Mouse (Mus musculus): ENCODE data around the gene Zfp385b. TPM values are rescaled to one million over a fixed set of nuclear protein-coding genes. Genes with fewer than 3 reads are reported as not detected.

Gene Zfp385b
- polyA plus RNA-seq, 1 experiment = 0.28 TPM

DNA sequence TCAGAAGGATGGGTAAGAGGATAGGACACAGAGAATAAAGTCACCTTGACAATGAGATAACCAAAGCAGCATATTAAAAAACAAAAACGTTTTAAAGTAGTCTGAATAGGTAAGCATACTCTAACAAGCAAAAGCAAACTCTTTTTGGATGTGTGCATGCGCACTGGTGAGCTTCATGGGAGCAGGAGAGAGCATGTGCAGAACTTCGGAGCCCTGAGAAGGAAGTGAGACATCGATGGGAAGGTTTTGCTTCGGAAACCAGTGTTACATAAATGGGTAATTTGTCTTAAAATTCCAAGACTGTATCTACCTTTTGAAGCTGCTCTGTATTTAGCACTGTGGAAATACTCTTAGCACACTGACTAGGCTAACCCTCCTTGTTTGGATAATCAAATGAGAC is 137.2 kb downstream of the Zfp385b start:
- no peak overlapping the region for H3K4me3 ChIP-seq
- H3ac ChIP-seq (ENCODE audit: control insufficient read depth, insufficient read length) = no peak overlapping the region
- H3K79me2 ChIP-seq (ENCODE audit: control insufficient read depth, insufficient read depth) = no peaks in the 10 kb centered on the region
- H3K4me2 ChIP-seq (ENCODE audit: low read depth) = no peak overlapping the region
- TF ChIP-seq MYOD1 (IDR thresholded peaks at IDR 0.05; ENCODE audit: control insufficient read depth in 1 of 3, insufficient read length in 2 of 3, low read depth in 2 of 3) = no peak
- no peak for TF ChIP-seq POLR2A (IDR thresholded peaks at IDR 0.05; ENCODE audit: insufficient read length, low read depth)
- no peak for TF ChIP-seq SRF (IDR thresholded peaks at IDR 0.05; ENCODE audit: control insufficient read depth, insufficient read length, low read depth)
- TF ChIP-seq TCF12 (IDR thresholded peaks at IDR 0.05; ENCODE audit: insufficient read depth, poor library complexity, severe bottlenecking) = no peak
- no peak for TF ChIP-seq POLR2AphosphoS2 (IDR thresholded peaks at IDR 0.05; ENCODE audit: insufficient read length, low read depth)
- no peaks in the 10 kb centered on the region for H3K36me3 ChIP-seq (ENCODE audit: control insufficient read depth, insufficient read depth)
- no peaks in the 10 kb centered on the region for H3K27me3 ChIP-seq (ENCODE audit: control insufficient read depth, insufficient read depth, insufficient read length)

DNA sequence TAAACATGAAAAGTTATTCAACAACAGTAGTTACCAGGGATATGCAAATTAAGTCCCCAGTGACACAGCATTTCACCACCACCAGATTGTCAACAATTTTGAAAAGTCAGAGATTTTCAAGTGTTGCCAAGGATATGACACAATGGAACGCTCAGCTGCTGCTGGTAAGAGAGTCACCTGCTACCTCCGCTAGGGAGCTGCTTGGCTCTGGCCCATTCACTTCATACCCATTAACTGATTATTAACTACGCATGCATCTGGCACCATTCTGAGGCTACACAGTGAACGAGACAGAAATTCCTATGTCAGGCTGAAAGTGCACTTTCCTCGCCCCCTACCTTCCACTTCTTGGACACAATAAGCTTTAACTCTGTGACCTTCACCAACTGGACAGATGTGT is 137.7 kb downstream of the Zfp385b start:
- H3K4me2 ChIP-seq (ENCODE audit: low read depth) = no peak overlapping the region
- no peaks in the 10 kb centered on the region for H3K27me3 ChIP-seq (ENCODE audit: control insufficient read depth, insufficient read depth, insufficient read length)
- no peaks in the 10 kb centered on the region for H3K36me3 ChIP-seq (ENCODE audit: control insufficient read depth, insufficient read depth)
- TF ChIP-seq REST (IDR thresholded peaks at IDR 0.05; ENCODE audit: insufficient read depth, insufficient read length) (no peak), MYOG (IDR thresholded peaks at IDR 0.05; ENCODE audit: control insufficient read depth in 1 of 3, insufficient read depth in 1 of 3, insufficient read length in 2 of 3, low read depth in 2 of 3) (no peak), MYOD1 (IDR thresholded peaks at IDR 0.05; ENCODE audit: control insufficient read depth in 1 of 3, insufficient read length in 2 of 3, low read depth in 2 of 3) (no peak), SRF (IDR thresholded peaks at IDR 0.05; ENCODE audit: control insufficient read depth, insufficient read length, low read depth) (no peak), POLR2A (IDR thresholded peaks at IDR 0.05; ENCODE audit: insufficient read length, low read depth) (no peak), POLR2AphosphoS2 (IDR thresholded peaks at IDR 0.05; ENCODE audit: insufficient read length, low read depth) (no peak), CEBPB (IDR thresholded peaks at IDR 0.05; ENCODE audit: insufficient read depth, poor library complexity, severe bottlenecking) (no peak), MAX (IDR thresholded peaks at IDR 0.05; ENCODE audit: low read depth) (no peak), USF1 (IDR thresholded peaks at IDR 0.05; ENCODE audit: low read depth) (no peak), TCF3 (IDR thresholded peaks at IDR 0.05; ENCODE audit: insufficient read length, low read depth) (no peak), TCF12 (IDR thresholded peaks at IDR 0.05; ENCODE audit: insufficient read depth, poor library complexity, severe bottlenecking) (no peak), E2F4 (IDR thresholded peaks at IDR 0.05; ENCODE audit: insufficient read depth) (no peak)
- no peaks in the 10 kb centered on the region for H3K79me2 ChIP-seq (ENCODE audit: control insufficient read depth, insufficient read depth)
- no peak overlapping the region for H3ac ChIP-seq (ENCODE audit: control insufficient read depth, insufficient read length)
- no peak overlapping the region for H3K4me3 ChIP-seq

DNA sequence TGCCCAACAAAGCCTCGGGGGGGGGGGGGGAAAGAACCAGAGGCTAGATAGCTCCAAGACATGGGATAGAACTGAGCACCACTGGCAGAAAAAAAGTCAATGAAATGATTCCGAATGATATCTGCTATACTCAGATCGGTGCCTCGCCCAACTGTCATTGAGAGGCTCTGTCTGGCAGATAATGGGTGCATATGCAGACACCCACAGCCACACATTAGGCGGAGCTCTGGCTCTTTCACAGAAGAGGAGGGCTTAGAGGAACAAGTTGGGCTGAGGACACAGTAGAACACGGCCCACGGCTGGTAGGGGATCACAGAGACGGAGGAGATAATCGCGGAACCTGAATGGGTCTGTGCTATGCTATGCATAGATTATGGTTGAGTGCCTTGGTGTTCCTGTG is 145.7 kb downstream of the Zfp385b start:
- no peak overlapping the region for H3K4me2 ChIP-seq (ENCODE audit: low read depth)
- H3K36me3 ChIP-seq (ENCODE audit: control insufficient read depth, insufficient read depth) = no peaks in the 10 kb centered on the region
- no peaks in the 10 kb centered on the region for H3K27me3 ChIP-seq (ENCODE audit: control insufficient read depth, insufficient read depth, insufficient read length)
- TF ChIP-seq POLR2AphosphoS2 (IDR thresholded peaks at IDR 0.05; ENCODE audit: insufficient read length, low read depth) = no peak
- no peak for TF ChIP-seq CEBPB (IDR thresholded peaks at IDR 0.05; ENCODE audit: insufficient read depth, poor library complexity, severe bottlenecking)
- TF ChIP-seq E2F4 (IDR thresholded peaks at IDR 0.05; ENCODE audit: insufficient read depth) = no peak
- no peak for TF ChIP-seq MYOD1 (IDR thresholded peaks at IDR 0.05; ENCODE audit: control insufficient read depth in 1 of 3, insufficient read length in 2 of 3, low read depth in 2 of 3)
- TF ChIP-seq SRF (IDR thresholded peaks at IDR 0.05; ENCODE audit: control insufficient read depth, insufficient read length, low read depth) = no peak
- no peak for TF ChIP-seq MYOG (IDR thresholded peaks at IDR 0.05; ENCODE audit: control insufficient read depth in 1 of 3, insufficient read depth in 1 of 3, insufficient read length in 2 of 3, low read depth in 2 of 3)
- TF ChIP-seq TCF12 (IDR thresholded peaks at IDR 0.05; ENCODE audit: insufficient read depth, poor library complexity, severe bottlenecking) = no peak
- TF ChIP-seq REST (IDR thresholded peaks at IDR 0.05; ENCODE audit: insufficient read depth, insufficient read length) = no peak
- TF ChIP-seq POLR2A (IDR thresholded peaks at IDR 0.05; ENCODE audit: insufficient read length, low read depth) = no peak
- no peak for TF ChIP-seq MAX (IDR thresholded peaks at IDR 0.05; ENCODE audit: low read depth)
- no peak for TF ChIP-seq USF1 (IDR thresholded peaks at IDR 0.05; ENCODE audit: low read depth)
- no peak for TF ChIP-seq TCF3 (IDR thresholded peaks at IDR 0.05; ENCODE audit: insufficient read length, low read depth)
- H3ac ChIP-seq (ENCODE audit: control insufficient read depth, insufficient read length) = no peak overlapping the region
- no peaks in the 10 kb centered on the region for H3K79me2 ChIP-seq (ENCODE audit: control insufficient read depth, insufficient read depth)
- no peak overlapping the region for H3K4me3 ChIP-seq

DNA sequence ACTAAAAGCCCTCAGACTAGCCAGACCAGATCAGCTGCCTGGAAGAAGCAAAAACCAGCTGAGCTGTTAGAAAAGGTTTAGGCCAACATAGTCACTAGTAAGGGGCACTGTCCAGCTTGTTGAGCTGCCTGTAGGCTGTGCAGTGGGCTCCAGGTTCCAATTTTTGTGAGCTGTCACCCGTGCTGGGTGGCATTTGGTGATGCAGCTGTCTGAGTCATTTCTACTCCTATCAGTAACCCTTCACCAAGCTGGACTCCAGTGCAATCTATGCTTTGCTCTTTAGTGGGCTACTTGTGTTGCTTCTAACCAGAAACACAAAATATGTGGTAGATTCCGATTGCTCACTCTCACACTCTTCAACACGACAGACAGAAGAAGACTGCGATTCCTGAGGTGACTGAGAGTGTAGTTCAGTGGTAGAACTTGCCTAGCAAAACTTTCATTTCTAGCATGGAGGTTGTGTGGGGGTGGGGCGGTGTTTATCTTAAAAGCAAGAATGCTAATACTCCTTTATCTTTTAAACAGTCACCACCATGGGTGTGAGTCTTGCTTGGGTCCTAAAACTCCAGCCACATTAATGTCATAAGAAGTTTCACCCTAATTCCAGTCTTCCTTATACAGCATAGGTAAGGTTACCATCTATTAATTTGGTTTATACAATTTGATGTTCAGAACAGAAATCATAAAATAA is 147.1 kb downstream of the Zfp385b start:
- no peaks in the 10 kb centered on the region for H3K79me2 ChIP-seq (ENCODE audit: control insufficient read depth, insufficient read depth)
- TF ChIP-seq MAX (IDR thresholded peaks at IDR 0.05; ENCODE audit: low read depth) (no peak), E2F4 (IDR thresholded peaks at IDR 0.05; ENCODE audit: insufficient read depth) (no peak), POLR2AphosphoS2 (IDR thresholded peaks at IDR 0.05; ENCODE audit: insufficient read length, low read depth) (no peak), TCF3 (IDR thresholded peaks at IDR 0.05; ENCODE audit: insufficient read length, low read depth) (no peak), REST (IDR thresholded peaks at IDR 0.05; ENCODE audit: insufficient read depth, insufficient read length) (no peak), CEBPB (IDR thresholded peaks at IDR 0.05; ENCODE audit: insufficient read depth, poor library complexity, severe bottlenecking) (no peak), SRF (IDR thresholded peaks at IDR 0.05; ENCODE audit: control insufficient read depth, insufficient read length, low read depth) (no peak), MYOG (IDR thresholded peaks at IDR 0.05; ENCODE audit: control insufficient read depth in 1 of 3, insufficient read depth in 1 of 3, insufficient read length in 2 of 3, low read depth in 2 of 3) (no peak), POLR2A (IDR thresholded peaks at IDR 0.05; ENCODE audit: insufficient read length, low read depth) (no peak), USF1 (IDR thresholded peaks at IDR 0.05; ENCODE audit: low read depth) (no peak), TCF12 (IDR thresholded peaks at IDR 0.05; ENCODE audit: insufficient read depth, poor library complexity, severe bottlenecking) (no peak), MYOD1 (IDR thresholded peaks at IDR 0.05; ENCODE audit: control insufficient read depth in 1 of 3, insufficient read length in 2 of 3, low read depth in 2 of 3) (no peak)
- H3K27me3 ChIP-seq (ENCODE audit: control insufficient read depth, insufficient read depth, insufficient read length) = no peaks in the 10 kb centered on the region
- H3K4me2 ChIP-seq (ENCODE audit: low read depth) = no peak overlapping the region
- H3K36me3 ChIP-seq (ENCODE audit: control insufficient read depth, insufficient read depth) = no peaks in the 10 kb centered on the region
- H3ac ChIP-seq (ENCODE audit: control insufficient read depth, insufficient read length) = no peak overlapping the region
- no peak overlapping the region for H3K4me3 ChIP-seq
